Mouse (Mus musculus) heart, postnatal 0 days (tissue): ENCODE data around the gene Cog5.

Source experiments
- CTCF ChIP-seq: IDR thresholded peaks from 2 replicates; pipeline ENCODE4 v1.5.1; 2016; ENCODE audit warnings: antibody characterized with exemption, control low read depth, low read depth
- EP300 ChIP-seq: IDR thresholded peaks from 2 replicates; pipeline ENCODE4 v1.6.1; 2016; ENCODE audit warnings: antibody characterized with exemption, low read depth

DNA sequence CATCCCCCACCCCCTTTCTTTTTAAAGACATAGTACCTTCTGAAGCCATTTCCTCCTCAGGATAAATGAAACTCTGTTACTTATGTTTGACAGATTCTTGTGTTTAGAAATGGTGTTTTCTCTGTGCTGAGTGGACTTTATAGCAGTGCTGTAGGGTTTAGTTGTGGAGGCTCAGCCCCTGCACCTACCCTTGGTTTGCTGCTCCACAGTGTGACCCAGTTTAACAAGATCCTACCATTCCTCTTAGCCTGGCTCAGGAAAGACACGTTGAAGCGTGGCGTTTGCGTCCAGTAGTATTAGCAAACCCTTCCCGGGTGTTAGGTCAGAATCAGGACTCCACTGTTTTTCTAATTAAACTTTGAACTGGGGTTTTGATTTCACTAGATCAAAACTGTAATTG is 241.6 kb downstream of the Cog5 start:
- TF ChIP-seq CTCF (no peak), EP300 (no peak)
